Mouse (Mus musculus) induced T-regulatory cell, adult 2 months (primary cell): ENCODE results near the gene Ykt6.
"Not testable (repeated sequence)": the region's sequence is repeated elsewhere in the genome, so short reads cannot be mapped to it uniquely, and the experiment has no call there.

Source experiments
- DNase-seq: peaks from one replicate; pipeline ENCODE4 v3.0.0-alpha.2; 2012; ENCODE audit warnings: low read depth

The Ykt6 gene

GRCm38 (mm10) chr11:5955546-5956276 is at the start of gene Ykt6:
Ykt6 (plus strand) TSS chr11:5955693.
- peak; percentile 94 for DNase-seq

GRCm38 (mm10) chr11:5905778-5906518 is 49.5 kb upstream of the Ykt6 start:
- DNase-seq: no peak

GRCm38 (mm10) chr11:5907096-5907495 is 48.4 kb upstream of the Ykt6 start:
- no peak for DNase-seq

GRCm38 (mm10) chr11:5908642-5909041 is 46.9 kb upstream of the Ykt6 start:
- no peak for DNase-seq

GRCm38 (mm10) chr11:5912635-5913034 is 42.9 kb upstream of the Ykt6 start:
- DNase-seq: peak; percentile 44

- DNase-seq: no peak
Measured at GRCm38 (mm10) chr11:5913256-5913655, 42.2 kb upstream of the Ykt6 start.

- DNase-seq: no peak
Measured at GRCm38 (mm10) chr11:5913936-5914335, 41.6 kb upstream of the Ykt6 start.

GRCm38 (mm10) chr11:5914940-5915339 is 40.6 kb upstream of the Ykt6 start:
- no peak for DNase-seq

GRCm38 (mm10) chr11:5915429-5916177 is 39.9 kb upstream of the Ykt6 start:
- no peak for DNase-seq

- no peak for DNase-seq
Measured at GRCm38 (mm10) chr11:5916178-5916548, 39.3 kb upstream of the Ykt6 start.

GRCm38 (mm10) chr11:5918111-5918510 is 37.4 kb upstream of the Ykt6 start:
- no peak for DNase-seq

- DNase-seq: no peak
Measured at GRCm38 (mm10) chr11:5919606-5920005, 35.9 kb upstream of the Ykt6 start.

GRCm38 (mm10) chr11:5920323-5920960 is 35.1 kb upstream of the Ykt6 start:
- peak; percentile 57 for DNase-seq

- DNase-seq: no peak
Measured at GRCm38 (mm10) chr11:5924699-5925098, 30.8 kb upstream of the Ykt6 start.

- DNase-seq: no peak
Measured at GRCm38 (mm10) chr11:5926696-5927220, 28.7 kb upstream of the Ykt6 start.

GRCm38 (mm10) chr11:5930578-5930977 is 24.9 kb upstream of the Ykt6 start:
- DNase-seq: no peak

GRCm38 (mm10) chr11:5931947-5932346 is 23.5 kb upstream of the Ykt6 start:
- DNase-seq: peak; percentile 53

GRCm38 (mm10) chr11:5934531-5934930 is 21.0 kb upstream of the Ykt6 start:
- not testable (repeated sequence) for DNase-seq

- DNase-seq: no peak
Measured at GRCm38 (mm10) chr11:5942966-5943365, 12.5 kb upstream of the Ykt6 start.

GRCm38 (mm10) chr11:5945096-5945495 is 10.4 kb upstream of the Ykt6 start:
- DNase-seq: no peak

- no peak for DNase-seq
Measured at GRCm38 (mm10) chr11:5947796-5948195, 7.7 kb upstream of the Ykt6 start.
